ENCODE assay signal across 25 mouse cellular contexts in the genomic region with DNA sequence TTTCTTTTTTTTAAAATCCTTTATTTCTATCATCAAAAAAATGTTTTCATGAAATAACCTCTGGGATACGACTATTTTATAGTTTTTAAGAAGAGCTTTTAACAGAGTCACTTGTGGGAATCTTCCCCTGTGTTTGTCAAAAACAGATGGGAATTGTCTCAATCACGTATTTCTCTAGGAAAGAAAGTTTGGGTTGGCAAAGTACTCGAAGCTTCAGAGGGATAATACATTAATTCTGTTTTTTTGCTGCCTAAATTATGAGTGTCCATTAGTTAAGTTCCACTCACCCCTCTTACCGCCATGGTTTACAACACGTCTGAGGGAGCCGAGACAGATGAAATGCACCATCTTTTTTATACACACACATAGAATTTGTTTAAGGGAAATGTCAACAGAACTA. TPM values are rescaled to one million over a fixed set of nuclear protein-coding genes. Genes with fewer than 3 reads are reported as not detected.
A peak's percentile ranks its signal among the peaks of the same experiment; 100 is the strongest.
DNase-seq lines count a peak whose midpoint lies in the region; ATAC-seq and TF ChIP-seq lines count a peak whose summit lies in the region.
"Had no signal": no experiment of that assay in that cellular context is flagged by ENCODE, and none has a peak within 500 bp of the region (broad histone marks: within the 10 kb centered on the region; RNA-seq: fewer than 3 reads in every experiment).

No protein-coding gene starts in this region.

- H3K36me3 ChIP-seq in kidney, postnatal 0 days (ENCODE audit: insufficient read depth, low read length) = no peaks in the 10 kb centered on the region
- H3K36me3 ChIP-seq in C2C12 (ENCODE audit: control insufficient read depth, insufficient read depth) = peaks cover 30% of the 10 kb centered on the region
- no peaks in the 10 kb centered on the region for H3K36me3 ChIP-seq in embryonic facial prominence, embryonic 11.5 days (replicated peaks; ENCODE audit: control insufficient read depth, insufficient read depth, low read depth, low read length)
- no peaks in the 10 kb centered on the region for H3K36me3 ChIP-seq in limb, embryonic 12.5 days
- H3K36me3 ChIP-seq: heart, embryonic 10.5 days; hindbrain, embryonic 10.5 days; stomach, embryonic 15.5 days had no signal

- no peaks in the 10 kb centered on the region for H3K9me3 ChIP-seq in kidney, postnatal 0 days (replicated peaks; ENCODE audit: low read length)
- no peaks in the 10 kb centered on the region for H3K9me3 ChIP-seq in embryonic facial prominence, embryonic 11.5 days (replicated peaks; ENCODE audit: control insufficient read depth, low read length)
- H3K9me3 ChIP-seq in limb, embryonic 12.5 days = no peaks in the 10 kb centered on the region
- H3K9me3 ChIP-seq: forebrain, embryonic 13.5 days; heart, embryonic 10.5 days; hindbrain, embryonic 10.5 days; megakaryocyte, embryonic 14.5 days; stomach, embryonic 15.5 days had no signal

- peaks cover 74% of the 10 kb centered on the region for H3K79me3 ChIP-seq in C2C12 (ENCODE audit: low read depth)

- peak; percentile 42 for DNase-seq in kidney, postnatal 0 days (ENCODE audit: low spot score)
- no peak for DNase-seq in kidney, adult 8-10 months
- DNase-seq in embryonic facial prominence, embryonic 11.5 days (ENCODE audit: low spot score) = no peak
- DNase-seq in frontal cortex, adult 2 months (ENCODE audit: extremely low spot score in 1 of 2, low spot score in 1 of 2) = no peak
- no peak for DNase-seq in spleen, postnatal 10 days (ENCODE audit: low spot score in 2 of 2)
- no peak for DNase-seq in cerebellum, adult 11-12 months
- DNase-seq: adrenal gland, adult 8-10 months; cerebellum, adult 9-10 months; gastrocnemius, postnatal 36 days; kidney, adult 9 months; kidney, postnatal 4 days; liver; midbrain, embryonic 14.5 days; right cerebral cortex, postnatal 14 days; spleen, adult 18-20 months had no signal

- H3K27ac ChIP-seq in kidney, postnatal 0 days = no peak overlapping the region
- no peak overlapping the region for H3K27ac ChIP-seq in embryonic facial prominence, embryonic 11.5 days (replicated peaks; ENCODE audit: low read depth, low read length)
- H3K27ac ChIP-seq in limb, embryonic 12.5 days = no peak overlapping the region
- H3K27ac ChIP-seq: forebrain, embryonic 13.5 days; hindbrain, postnatal 0 days had no signal

- TF ChIP-seq CTCF in kidney, postnatal 0 days (IDR thresholded peaks at IDR 0.05; ENCODE audit: low read depth) = no peak
- no peak for TF ChIP-seq CTCF in C2C12 (IDR thresholded peaks at IDR 0.05; ENCODE audit: control insufficient read depth, insufficient read depth, insufficient read length)

- peaks cover 37% of the 10 kb centered on the region for H3K27me3 ChIP-seq in kidney, postnatal 0 days (ENCODE audit: insufficient read depth, low read length)
- H3K27me3 ChIP-seq in C2C12 (ENCODE audit: control insufficient read depth, insufficient read depth, insufficient read length) = no peaks in the 10 kb centered on the region
- H3K27me3 ChIP-seq in embryonic facial prominence, embryonic 11.5 days (ENCODE audit: control insufficient read depth, insufficient read depth, low read length) = peaks cover 19% of the 10 kb centered on the region
- H3K27me3 ChIP-seq in limb, embryonic 12.5 days = peaks cover 42% of the 10 kb centered on the region

- H3K4me2 ChIP-seq in kidney, postnatal 0 days (ENCODE audit: low read length) = no peak overlapping the region
- H3K4me2 ChIP-seq in embryonic facial prominence, embryonic 11.5 days (ENCODE audit: low read depth, low read length) = no peak overlapping the region
- peak overlapping the region; percentile 96 for H3K4me2 ChIP-seq in limb, embryonic 12.5 days
- H3K4me2 ChIP-seq: forebrain, embryonic 13.5 days had no signal

- no peak overlapping the region for H3K9ac ChIP-seq in kidney, postnatal 0 days (ENCODE audit: low read depth, low read length)
- H3K9ac ChIP-seq in embryonic facial prominence, embryonic 11.5 days (replicated peaks; ENCODE audit: low read length) = no peak overlapping the region
- H3K9ac ChIP-seq in limb, embryonic 12.5 days (replicated peaks) = peak overlapping the region; percentile 31; the same call in 1 of the 2 replicates
- H3K9ac ChIP-seq: forebrain, embryonic 13.5 days; stomach, embryonic 15.5 days had no signal

- no peaks in the 10 kb centered on the region for H3K4me1 ChIP-seq in kidney, postnatal 0 days (replicated peaks; ENCODE audit: insufficient read depth, low read length)
- peaks cover 5% of the 10 kb centered on the region; the same call in 1 of the 2 replicates for H3K4me1 ChIP-seq in embryonic facial prominence, embryonic 11.5 days (ENCODE audit: control insufficient read depth, insufficient read depth, low read length)
- H3K4me1 ChIP-seq in limb, embryonic 12.5 days (replicated peaks) = peaks cover 60% of the 10 kb centered on the region

- ATAC-seq in kidney, postnatal 0 days (replicated peaks; ENCODE audit: low FRiP score, low read depth) = no peak
- ATAC-seq in embryonic facial prominence, embryonic 11.5 days (replicated peaks; ENCODE audit: insufficient number of reproducible peaks, low FRiP score, low TSS enrichment, low read depth) = no peak
- no peak for ATAC-seq in limb, embryonic 12.5 days (ENCODE audit: insufficient number of reproducible peaks, insufficient read depth, low FRiP score, low TSS enrichment, low read depth)
- ATAC-seq: forebrain, embryonic 13.5 days; hindbrain, postnatal 0 days had no signal

- 62% methylated on average over 6 of the region's 6 CpGs for WGBS in kidney, postnatal 0 days
- WGBS in embryonic facial prominence, embryonic 11.5 days = 56% methylated on average over 6 of the region's 6 CpGs
- 42% methylated on average over 6 of the region's 6 CpGs for WGBS in limb, embryonic 12.5 days

- no peak overlapping the region for H3ac ChIP-seq in C2C12 (ENCODE audit: control insufficient read depth, insufficient read length, low read depth)

- no peak overlapping the region for H3K4me3 ChIP-seq in kidney, postnatal 0 days (replicated peaks; ENCODE audit: low read depth, low read length)
- peak overlapping the region; percentile 81 for H3K4me3 ChIP-seq in C2C12 (ENCODE audit: insufficient read depth, poor library complexity, severe bottlenecking)
- peak overlapping the region; percentile 19 for H3K4me3 ChIP-seq in embryonic facial prominence, embryonic 11.5 days (ENCODE audit: low read depth, low read length)
- H3K4me3 ChIP-seq in limb, embryonic 12.5 days (replicated peaks) = peak overlapping the region; percentile 29
- H3K4me3 ChIP-seq: erythroblast, embryonic 14.5 days; forebrain, embryonic 13.5 days; megakaryocyte, embryonic 14.5 days had no signal

- H3K79me2 ChIP-seq in C2C12 (ENCODE audit: control insufficient read depth, insufficient read depth) = peaks cover 94% of the 10 kb centered on the region

TF ChIP-seq in C2C12, 6 proteins besides CTCF, POLR2A, EP300 and RAD21:
- TF ChIP-seq MYOD1 (IDR thresholded peaks at IDR 0.05; ENCODE audit: control insufficient read depth, insufficient read length, low read depth) (no peak), FOSL1 (IDR thresholded peaks at IDR 0.05; ENCODE audit: insufficient read depth, low read length, poor library complexity, severe bottlenecking) (no peak), MAX (IDR thresholded peaks at IDR 0.05) (no peak), USF1 (IDR thresholded peaks at IDR 0.05; ENCODE audit: low read depth) (no peak)

RNA-seq across cellular contexts. Expression of a gene that starts 2.2 kb away (rescaled TPM):
- polyA plus RNA-seq in kidney, postnatal 0 days (2015; fragmentation: Nextera tagmentation; extraction: Ambion mirVana) = 4.4 TPM in 2 replicates
- 65.4 TPM for polyA plus RNA-seq in C2C12 (2012; fragmentation: generic; extraction: Trizol)
- polyA plus RNA-seq in embryonic facial prominence, embryonic 11.5 days (2014; fragmentation: Nextera tagmentation; extraction: Ambion mirVana) = 52.3 and 59.4 TPM in 2 replicates
- polyA plus RNA-seq in limb, embryonic 12.5 days (2016; fragmentation: Nextera tagmentation; extraction: Ambion mirVana) = 45.3 and 50.4 TPM in 2 replicates
- polyA plus RNA-seq in frontal cortex, adult 2 months (2012; rRNA removed) = 2.1 and 2.6 TPM in 2 replicates
- polyA plus RNA-seq: erythroblast, embryonic 14.5 days; liver, embryonic 16.5 days had no signal
